Mouse (Mus musculus) 3134 (cell line): ENCODE data around the gene Npm3.
A peak's percentile ranks its signal among the peaks of the same experiment; 100 is the strongest.

Experiments
- DNase-seq: peaks from one replicate; pipeline ENCODE4 v3.0.0-alpha.2; 2011; ENCODE audit warnings: low spot score; ENCODE audit not compliant: insufficient read length; ENCODE audit errors: extremely low read depth

Gene Npm3

DNA sequence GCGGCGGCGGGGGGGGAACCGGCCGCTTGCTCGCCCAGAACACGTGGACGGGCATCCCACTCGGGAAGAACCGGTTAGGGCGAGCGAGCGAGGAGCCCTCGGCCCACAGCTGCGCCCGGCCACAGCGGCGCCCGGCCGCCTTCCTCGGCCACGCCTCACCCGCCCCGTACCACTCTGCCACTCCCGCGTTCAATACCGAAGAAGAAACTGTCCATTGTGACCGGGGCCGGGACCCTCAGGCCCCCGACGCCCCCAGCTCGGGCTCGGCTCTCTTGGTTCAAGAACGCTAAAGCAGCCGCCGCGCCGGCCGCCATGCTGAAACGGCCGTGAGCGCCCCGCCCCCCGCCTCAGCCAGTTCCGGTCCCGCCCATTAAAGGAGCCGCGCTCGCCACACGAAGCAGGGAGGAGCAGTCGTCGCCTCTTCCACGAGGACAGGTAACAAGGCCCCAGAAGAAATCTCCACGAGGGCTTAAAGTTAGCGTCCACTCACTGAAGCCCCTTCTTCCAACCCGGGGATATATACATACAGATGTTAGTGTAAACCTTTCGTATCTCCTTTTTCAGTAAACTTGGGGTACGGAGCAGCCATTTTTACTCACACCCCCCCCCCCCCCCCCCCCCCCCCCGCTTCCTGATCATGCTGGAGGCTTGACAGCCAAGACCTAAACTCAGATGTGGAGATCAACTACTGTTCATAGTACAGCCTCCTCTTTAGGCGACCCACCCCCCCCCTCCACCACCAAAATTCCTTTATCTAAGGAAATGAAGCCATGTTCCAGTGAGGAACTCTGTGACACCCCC lies at the start of gene Npm3:
Gene Npm3 (minus strand): TSS at position 349 of the 801 bp plus-strand sequence.
- peak; percentile 82 for DNase-seq

DNA sequence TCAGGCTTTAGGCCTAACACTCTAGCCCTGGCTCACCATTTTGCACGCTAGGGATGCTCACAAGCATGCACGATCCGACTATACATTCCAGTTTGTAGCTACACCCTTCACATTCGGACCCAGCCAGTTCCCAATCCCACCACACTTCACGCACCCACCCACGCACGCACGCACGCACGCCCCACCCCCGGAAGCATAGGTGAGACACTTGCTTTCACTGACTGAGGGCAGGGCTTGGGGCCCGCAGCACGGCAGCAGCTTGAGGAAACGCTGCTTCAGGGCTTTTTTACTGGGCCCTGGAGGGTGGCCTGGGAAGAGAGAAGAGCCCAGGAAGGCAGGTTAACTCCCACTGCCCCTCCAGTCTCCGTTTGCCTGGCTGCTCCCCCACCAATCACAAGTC lies 47.5 kb upstream of the Npm3 start:
- no peak for DNase-seq

DNA sequence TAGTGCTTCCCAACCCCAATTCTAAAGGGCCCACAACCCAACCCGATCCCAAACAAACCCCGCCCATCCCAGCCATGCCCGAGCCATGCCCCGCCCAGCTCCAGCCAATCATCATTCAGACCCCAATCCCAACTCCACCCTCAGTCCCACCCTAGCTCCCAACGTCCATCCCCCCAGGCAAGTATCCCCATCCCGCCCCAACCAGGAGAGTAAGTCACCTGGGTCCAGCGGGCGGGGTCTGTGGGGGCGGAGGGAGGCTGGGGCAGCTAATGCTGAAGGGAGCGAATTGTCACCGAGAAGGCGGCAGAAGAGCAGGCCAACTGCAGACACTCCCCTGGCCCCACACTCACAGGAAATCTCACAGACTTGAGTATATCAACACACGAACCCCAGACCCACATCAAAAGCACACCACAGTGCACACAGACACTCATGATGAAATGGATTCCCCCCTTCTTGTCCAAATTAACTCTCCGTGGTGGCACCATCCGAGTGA lies 46.7 kb upstream of the Npm3 start:
- DNase-seq, result no peak

DNA sequence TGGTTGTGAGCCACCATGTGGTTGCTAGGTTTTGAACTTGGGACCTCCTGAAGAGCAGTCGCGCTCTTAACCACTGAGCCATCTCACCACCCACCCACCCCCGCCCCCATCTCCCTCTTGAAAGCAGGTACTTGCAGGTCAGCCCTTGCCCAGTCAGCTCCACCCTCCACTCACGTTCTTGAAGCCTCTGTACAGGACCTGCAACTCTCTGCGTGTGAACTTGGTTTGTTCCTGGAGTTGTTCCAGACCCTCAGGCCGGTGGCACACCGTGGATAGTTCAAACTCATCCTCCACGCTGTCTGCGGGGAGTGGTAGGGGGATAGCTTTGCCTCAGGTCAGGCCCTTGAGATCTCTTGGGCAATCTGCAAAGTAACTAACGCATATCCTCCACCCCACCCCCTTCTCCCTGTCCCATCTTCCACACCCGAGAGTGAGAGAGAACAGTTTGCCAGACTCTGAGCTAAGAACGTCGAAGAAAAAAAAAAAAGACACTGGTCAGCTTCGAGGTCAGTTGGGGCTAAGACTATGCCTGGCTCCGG lies 46.1 kb upstream of the Npm3 start:
- DNase-seq, result no peak

DNA sequence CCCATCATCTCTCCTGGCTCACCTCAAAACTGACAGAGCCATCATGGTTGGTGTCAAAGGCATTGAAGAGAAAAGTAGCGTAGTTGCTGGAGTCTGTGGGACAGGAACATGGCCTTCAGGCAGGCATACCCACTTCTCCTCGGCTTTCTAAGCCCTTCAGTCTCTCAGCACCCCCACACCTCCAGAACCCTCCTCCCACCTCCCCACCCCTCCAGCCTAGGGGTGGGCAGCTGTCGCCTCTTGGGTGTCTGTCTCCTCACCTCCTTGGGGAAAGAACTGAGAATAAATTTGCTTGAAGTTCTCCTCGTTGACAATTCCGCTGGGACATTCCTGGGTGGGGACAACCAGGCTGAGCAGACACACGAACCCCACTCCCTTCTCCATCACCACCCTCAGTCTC lies 45.3 kb upstream of the Npm3 start:
- no peak for DNase-seq

GRCm38 (mm10) chr19:45792404-45792803 lies 43.0 kb upstream of the Npm3 start:
- no peak for DNase-seq

DNA sequence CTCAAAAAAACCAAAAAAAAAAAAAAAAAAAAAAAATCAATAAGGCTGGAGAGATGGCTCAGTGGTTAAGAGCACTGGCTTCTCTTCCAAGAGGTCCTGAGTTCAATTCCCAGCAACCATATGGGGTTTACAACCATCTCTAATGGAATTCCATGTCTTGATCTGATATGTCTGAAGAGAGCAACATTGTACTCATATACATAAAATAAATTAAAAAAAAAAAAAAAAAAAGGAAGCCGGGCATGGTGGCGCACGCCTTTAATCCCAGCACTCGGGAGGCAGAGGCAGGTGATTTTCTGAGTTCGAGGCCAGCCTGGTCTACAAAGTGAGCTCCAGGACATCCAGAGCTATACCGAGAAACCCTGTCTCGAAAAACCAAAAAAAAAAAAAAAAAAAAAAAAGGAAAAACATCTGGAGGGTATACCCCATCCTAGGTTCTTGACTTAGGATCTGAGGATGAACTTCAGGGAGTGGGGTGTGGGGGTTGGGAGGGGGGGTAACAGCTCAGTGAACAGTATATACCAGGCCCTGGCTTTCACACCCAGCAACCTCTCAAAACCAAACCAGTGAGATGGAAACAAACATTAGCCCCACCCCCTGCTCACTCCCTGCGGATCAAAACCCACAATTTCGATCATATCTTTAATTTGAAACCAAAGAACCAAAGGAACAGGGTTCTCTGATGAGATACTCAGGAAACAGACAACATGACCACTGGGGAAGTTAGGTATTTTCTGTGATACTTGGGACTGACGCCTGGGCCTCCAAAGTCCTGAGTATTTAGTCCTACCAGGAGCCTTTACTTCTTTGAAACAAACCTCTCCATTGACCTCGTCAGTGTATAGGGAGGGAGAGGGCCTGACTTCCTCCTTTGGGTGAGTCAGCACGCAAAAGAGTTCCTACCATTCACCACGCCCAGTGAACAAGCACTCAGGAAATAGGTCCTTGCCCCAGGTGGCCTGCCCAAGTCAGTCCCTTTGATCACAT lies 40.8 kb upstream of the Npm3 start:
- peak; percentile 48 for DNase-seq

DNA sequence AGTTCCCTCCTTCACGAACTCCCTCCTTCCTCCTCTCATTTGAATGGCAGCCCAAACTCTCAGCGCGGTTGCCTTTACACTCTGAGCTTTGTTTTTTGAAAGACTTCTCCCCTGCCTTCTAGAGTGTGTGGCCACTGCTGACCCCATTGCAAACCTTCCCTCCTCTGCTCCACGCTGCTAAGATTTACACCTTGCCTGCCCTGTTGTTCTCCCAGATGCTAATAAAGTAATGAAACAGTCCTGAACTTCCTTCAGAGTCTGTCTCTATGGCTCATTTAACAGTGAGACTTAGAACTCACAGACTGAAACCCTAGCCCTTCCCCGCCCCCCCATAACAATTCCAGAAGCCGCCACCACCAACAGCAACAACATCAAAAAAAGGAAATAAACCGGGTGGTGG lies 40.0 kb upstream of the Npm3 start:
- DNase-seq, result no peak

GRCm38 (mm10) chr19:45788337-45788736 lies 38.9 kb upstream of the Npm3 start:
- DNase-seq, result no peak

DNA sequence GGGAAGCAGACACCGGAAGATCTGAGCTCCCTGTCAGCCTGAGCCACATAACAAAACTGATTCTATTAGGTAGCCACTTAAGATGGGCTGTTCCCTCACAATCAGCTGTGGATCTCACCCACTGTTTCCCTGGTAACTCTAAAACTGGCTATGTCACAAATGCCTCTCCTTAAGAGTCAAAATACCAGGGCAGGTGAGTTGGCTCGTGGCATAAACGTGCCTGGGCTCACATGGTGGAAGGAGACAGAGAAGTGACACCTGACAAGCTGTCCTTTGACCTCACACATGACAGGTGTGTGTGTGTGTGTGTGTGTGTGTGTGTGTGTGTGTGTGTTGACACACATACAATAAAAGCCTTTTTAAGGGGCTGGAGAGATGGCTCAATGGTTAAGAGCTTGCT lies 38.1 kb upstream of the Npm3 start:
- DNase-seq, result no peak

- DNase-seq, result no peak
Measured at GRCm38 (mm10) chr19:45785470-45785869, 36.1 kb upstream of the Npm3 start.

DNA sequence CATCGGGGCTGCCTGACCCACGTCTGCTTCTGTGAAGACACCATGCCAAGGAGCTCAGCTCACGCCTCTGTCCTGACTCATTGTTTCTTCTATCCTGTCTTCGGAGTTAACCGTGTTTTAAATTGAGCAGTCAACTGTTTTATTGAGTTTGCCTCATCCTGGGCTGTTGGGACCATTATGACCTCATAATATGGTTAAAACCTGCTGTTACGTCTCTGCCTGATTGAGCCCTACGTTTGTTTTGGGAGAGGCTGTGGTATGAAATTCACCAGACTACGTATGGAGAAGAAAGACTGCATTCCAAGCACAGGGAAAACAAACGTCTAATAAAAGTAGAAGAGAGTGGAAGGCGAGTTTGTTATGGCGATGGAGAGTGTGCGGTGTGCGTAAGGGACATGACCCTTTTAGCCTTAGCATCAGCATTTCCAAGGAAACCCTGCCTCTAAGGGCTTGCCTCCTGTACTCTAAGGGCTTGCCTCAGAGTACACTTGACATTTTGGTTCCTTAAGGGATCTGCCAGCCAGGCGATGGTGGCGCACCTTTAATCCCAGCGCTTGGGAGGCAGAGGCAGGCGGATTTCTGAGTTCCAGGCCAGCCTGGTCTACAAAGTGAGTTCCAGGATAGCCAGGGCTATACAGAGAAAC lies 34.7 kb upstream of the Npm3 start:
- DNase-seq, result no peak

- DNase-seq, result peak; percentile 99
Measured at GRCm38 (mm10) chr19:45783181-45783932, 34.0 kb upstream of the Npm3 start, which contains the start of gene Mgea5. Gene Mgea5 (minus strand): TSS chr19:45783837.

GRCm38 (mm10) chr19:45782315-45783001 lies 33.1 kb upstream of the Npm3 start:
- peak; percentile 84 for DNase-seq

GRCm38 (mm10) chr19:45781676-45782075 lies 32.3 kb upstream of the Npm3 start:
- DNase-seq, result no peak

- no peak for DNase-seq
Measured at GRCm38 (mm10) chr19:45780350-45780915, 31.0 kb upstream of the Npm3 start.

DNA sequence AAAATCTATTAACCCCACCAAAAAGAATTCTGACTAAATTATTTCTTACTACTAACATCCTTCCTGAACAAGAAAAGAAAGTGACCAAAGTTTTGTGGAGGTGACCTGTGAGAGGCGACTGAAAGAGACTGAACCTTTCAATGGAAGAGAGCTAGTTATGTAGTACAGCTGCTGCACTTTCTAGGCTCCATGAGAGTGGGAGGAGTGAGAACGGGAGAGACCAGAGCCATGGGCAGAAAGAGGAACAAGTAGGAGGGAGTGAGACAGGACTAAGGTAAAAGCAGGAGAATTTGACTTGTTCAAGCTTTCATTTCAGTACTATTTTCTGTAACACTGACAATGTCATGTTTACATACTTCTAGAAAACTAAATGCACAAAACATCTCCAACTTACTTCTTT lies 26.1 kb upstream of the Npm3 start:
- DNase-seq, result no peak

GRCm38 (mm10) chr19:45771501-45771900 lies 22.1 kb upstream of the Npm3 start:
- DNase-seq, result no peak

DNA sequence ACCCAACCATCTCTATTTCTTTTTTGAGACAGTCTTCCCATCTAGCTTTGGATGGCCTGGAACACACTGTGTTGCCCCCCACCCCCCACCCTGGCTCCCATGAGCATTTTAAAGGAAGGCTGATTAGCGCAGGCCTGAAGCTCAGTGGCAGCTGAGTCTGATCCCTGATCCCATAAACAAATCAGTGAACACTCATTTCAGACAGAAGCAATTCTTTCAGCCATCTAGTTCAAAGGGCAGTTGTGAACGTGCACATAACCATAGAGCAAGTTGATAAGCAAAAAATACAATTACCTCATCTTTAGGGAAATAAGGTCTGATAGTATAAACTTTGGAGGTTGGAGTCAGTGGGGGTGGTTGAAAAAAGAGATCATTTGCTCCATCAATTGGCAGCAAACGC lies 11.4 kb upstream of the Npm3 start:
- no peak for DNase-seq
